Mouse (Mus musculus): ENCODE data around the gene Tnni1. TPM values are rescaled to one million over a fixed set of nuclear protein-coding genes. Genes with fewer than 3 reads are reported as not detected.

Tnni1 gene
- total and polyA plus RNA-seq, 2 experiments from 2014 or later, result 1.0 to 1.3 TPM

DNA sequence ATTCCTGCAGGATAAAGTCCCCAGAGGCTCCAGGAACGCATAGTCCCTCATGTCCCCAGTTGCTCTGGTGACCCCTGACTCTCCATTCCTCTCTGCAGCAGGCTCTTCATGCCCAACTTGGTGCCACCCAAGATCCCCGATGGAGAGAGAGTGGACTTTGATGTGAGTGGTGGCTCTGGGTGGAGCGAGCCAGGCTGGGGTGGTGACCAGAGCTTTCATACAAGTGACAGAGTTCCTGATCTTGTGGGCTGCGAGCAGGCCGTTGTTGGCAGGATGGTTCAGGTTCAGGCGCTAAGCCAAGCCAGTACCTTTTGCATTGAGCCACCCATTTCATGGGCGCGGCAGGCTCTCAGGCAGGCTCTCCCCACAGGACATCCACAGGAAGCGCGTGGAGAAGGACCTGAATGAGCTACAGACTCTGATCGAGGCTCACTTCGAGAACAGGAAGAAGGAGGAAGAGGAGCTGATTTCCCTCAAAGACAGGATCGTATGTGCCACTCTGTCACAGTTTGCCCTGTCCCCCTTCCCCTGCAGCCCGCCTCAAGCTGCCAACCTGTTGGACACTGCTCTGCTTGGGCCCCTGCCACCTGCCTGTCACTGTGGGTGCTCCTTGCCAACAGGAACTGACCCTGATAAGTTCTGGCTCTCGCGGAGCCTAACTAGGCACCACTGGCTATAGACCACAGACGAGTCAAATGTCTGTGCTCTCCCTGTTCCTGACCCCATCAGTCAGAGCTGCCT, 68.5 kb downstream of the Tnni1 start:
- H3K36me3 ChIP-seq (ENCODE audit: insufficient read depth, low read length), result no peaks in the 10 kb centered on the region
- peaks cover 6% of the 10 kb centered on the region; the same call in 1 of the 2 replicates for H3K4me1 ChIP-seq (ENCODE audit: insufficient read depth, low read length)
- no peak for DNase-seq (ENCODE audit: low spot score)
- H3K4me3 ChIP-seq (ENCODE audit: low read length), result no peak overlapping the region
- 71% methylated on average over 17 of the region's 17 CpGs for WGBS
- TF ChIP-seq CTCF (IDR thresholded peaks at IDR 0.05; ENCODE audit: low read depth), result no peak
- no peak for ATAC-seq
- H3K9me3 ChIP-seq (ENCODE audit: low read length), result no peaks in the 10 kb centered on the region
- no peaks in the 10 kb centered on the region for H3K27me3 ChIP-seq (ENCODE audit: insufficient read depth, low read length)
- no peak overlapping the region for H3K4me2 ChIP-seq (ENCODE audit: low read depth, low read length)
- no peak overlapping the region for H3K9ac ChIP-seq (replicated peaks; ENCODE audit: low read length)
- no peak overlapping the region for H3K27ac ChIP-seq

DNA sequence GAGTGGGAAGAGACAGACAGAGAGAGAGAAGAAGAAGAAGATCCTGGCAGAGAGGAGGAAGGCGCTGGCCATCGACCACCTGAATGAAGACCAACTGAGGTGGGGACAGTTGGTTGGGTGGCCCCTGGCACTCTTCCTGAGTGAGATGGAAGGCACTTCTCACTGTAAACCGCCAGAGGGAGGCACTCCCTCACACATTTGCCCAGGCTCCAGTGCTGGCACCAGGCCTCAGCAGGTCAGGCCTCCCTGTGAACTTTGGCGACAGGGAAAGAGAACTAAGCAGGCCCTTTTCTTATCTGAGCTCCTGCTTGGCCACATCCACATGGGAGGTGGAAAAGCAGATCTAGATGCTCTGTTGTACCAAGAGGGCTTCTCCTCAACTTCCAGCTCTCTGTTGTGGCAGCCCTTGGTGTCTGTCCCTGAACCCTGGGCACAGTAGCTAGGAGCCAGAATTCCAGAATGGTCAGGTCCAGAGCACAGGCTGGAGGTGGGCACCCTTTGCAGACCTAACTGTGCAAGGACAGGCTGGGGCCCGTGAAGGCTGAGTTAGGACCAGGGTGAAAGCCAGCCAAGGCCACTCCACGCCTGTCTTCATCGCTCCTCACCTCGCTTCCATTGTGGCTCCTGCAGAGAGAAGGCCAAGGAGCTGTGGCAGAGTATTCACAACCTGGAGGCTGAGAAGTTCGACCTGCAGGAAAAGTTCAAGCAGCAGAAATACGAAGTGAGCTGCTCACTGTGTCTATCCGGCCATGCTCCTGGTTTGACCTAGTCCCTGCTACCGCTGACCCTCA, 71.7 kb downstream of the Tnni1 start:
- H3K9me3 ChIP-seq (ENCODE audit: low read length), result no peaks in the 10 kb centered on the region
- 72% methylated on average over 12 of the region's 12 CpGs for WGBS
- no peak overlapping the region for H3K9ac ChIP-seq (replicated peaks; ENCODE audit: low read length)
- peak; percentile 70 for TF ChIP-seq CTCF (IDR thresholded peaks at IDR 0.05; ENCODE audit: low read depth)
- no peak overlapping the region for H3K4me2 ChIP-seq (ENCODE audit: low read depth, low read length)
- ATAC-seq, result no peak
- no peak overlapping the region for H3K27ac ChIP-seq
- no peaks in the 10 kb centered on the region for H3K36me3 ChIP-seq (ENCODE audit: insufficient read depth, low read length)
- H3K4me3 ChIP-seq (ENCODE audit: low read length), result no peak overlapping the region
- no peaks in the 10 kb centered on the region for H3K27me3 ChIP-seq (ENCODE audit: insufficient read depth, low read length)
- H3K4me1 ChIP-seq (ENCODE audit: insufficient read depth, low read length), result peaks cover 6% of the 10 kb centered on the region; the same call in 1 of the 2 replicates
- peak; percentile 49 for DNase-seq (ENCODE audit: low spot score)

DNA sequence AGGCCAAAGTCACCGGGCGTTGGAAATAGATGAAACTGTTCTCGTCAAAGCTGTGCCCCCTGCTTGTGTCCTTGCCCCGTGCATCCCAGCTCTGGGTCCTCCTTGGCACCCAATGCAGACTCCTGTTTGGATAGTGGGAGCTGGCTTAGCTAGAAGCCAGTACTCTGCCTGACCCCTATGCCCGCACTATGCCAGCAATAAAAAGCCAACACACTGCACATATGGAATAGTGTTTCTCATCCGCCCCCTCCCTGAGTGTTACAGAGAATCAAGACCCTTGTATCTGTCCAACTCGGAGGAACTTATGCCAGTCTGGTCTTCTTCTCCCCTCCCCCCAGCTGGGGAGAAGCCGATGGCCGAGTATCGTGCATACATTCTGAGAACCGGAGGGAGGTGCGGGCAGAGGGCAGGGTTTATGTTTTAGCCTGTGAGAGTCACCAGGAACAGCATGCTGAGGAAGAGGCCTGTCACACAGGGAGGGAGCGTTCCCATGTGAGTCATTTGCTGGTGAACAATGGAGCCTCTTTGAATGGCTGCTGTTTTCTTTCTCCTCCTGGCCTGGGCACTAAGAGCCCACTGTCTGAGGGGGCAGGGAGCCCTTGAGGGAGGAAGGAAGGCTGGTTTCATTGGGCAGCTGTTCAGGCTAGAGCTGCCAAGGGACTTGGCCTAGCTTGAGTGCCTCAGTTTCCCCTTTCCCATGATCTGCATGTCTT, 73.0 kb downstream of the Tnni1 start:
- H3K36me3 ChIP-seq (ENCODE audit: insufficient read depth, low read length), result no peaks in the 10 kb centered on the region
- TF ChIP-seq CTCF (IDR thresholded peaks at IDR 0.05; ENCODE audit: low read depth), result no peak
- no peaks in the 10 kb centered on the region for H3K27me3 ChIP-seq (ENCODE audit: insufficient read depth, low read length)
- H3K9me3 ChIP-seq (ENCODE audit: low read length), result no peaks in the 10 kb centered on the region
- H3K4me1 ChIP-seq (ENCODE audit: insufficient read depth, low read length), result peaks cover 6% of the 10 kb centered on the region; the same call in 1 of the 2 replicates
- 34% methylated on average over 13 of the region's 13 CpGs for WGBS
- no peak overlapping the region for H3K4me2 ChIP-seq (ENCODE audit: low read depth, low read length)
- H3K9ac ChIP-seq (replicated peaks; ENCODE audit: low read length), result no peak overlapping the region
- ATAC-seq, result peak; percentile 73
- DNase-seq (ENCODE audit: low spot score), result peak; percentile 39
- no peak overlapping the region for H3K4me3 ChIP-seq (ENCODE audit: low read length)
- H3K27ac ChIP-seq, result peak overlapping the region; percentile 20; the same call in 1 of the 2 replicates

DNA sequence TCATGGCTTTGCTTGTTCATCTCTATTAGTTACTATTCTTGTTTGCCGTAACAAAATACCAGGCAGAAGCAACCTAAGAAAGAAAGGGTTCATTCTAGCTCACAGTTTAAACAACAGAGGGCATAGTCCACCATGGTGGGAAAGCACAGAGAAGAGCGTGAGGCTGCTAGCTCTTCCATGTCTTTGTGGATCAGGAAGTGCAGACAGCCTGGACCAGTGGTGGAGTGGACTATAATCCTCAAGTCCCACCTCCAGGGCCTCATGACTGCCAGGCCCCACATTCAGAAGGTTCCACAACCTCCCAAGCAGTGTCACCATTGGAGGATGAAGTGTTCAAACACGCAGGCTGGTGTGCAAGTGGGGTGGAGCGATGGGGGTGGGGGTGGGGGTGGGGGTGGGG, 74.0 kb downstream of the Tnni1 start:
- Histone ChIP-seq H3K9ac (replicated peaks; ENCODE audit: low read length) (no peak overlapping the region), H3K36me3 (ENCODE audit: insufficient read depth, low read length) (no peaks in the 10 kb centered on the region), H3K27ac (no peak overlapping the region), H3K27me3 (ENCODE audit: insufficient read depth, low read length) (no peaks in the 10 kb centered on the region), H3K4me2 (ENCODE audit: low read depth, low read length) (no peak overlapping the region), H3K4me3 (ENCODE audit: low read length) (no peak overlapping the region), H3K4me1 (ENCODE audit: insufficient read depth, low read length) (peaks cover 6% of the 10 kb centered on the region; the same call in 1 of the 2 replicates), H3K9me3 (ENCODE audit: low read length) (no peaks in the 10 kb centered on the region)
- ATAC-seq (no peak), DNase-seq (ENCODE audit: low spot score) (no peak)
- WGBS, result 90% methylated on average over 4 of the region's 4 CpGs
- TF ChIP-seq CTCF (IDR thresholded peaks at IDR 0.05; ENCODE audit: low read depth), result no peak

DNA sequence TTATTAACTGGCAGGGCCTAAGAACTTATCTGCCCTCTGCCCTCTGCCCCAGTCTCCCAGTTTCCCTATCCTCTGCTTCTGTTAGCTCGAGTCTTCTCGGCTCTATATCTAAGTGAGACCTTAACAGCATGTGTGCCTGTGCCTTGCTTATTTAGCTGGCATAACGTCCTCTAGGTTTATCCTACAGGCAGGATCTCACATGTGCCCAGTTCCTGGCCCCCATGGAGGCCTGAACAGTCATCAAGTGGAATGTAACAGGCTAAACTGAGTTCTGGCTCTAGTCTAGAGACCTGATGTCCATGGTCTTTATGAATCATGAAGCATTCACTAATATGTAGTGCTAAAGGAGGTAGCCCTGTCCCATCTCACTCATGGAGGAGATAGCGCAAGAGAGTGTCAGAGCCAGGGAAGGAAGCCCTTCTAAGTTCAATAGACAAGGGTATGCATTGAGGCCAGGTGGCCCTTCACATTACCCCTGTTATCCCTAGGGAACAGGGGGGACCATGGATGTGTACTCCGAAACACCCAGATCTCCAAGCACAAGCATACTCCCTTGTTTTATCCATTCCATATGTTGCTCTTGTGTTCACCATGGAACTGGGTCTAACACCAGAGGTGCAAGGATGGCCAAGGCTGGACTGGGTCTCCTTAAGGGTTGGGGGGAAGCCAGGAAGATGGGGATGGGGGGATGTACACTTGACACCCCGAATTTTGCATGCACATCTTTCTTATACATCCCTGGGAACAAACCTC, 75.5 kb downstream of the Tnni1 start:
- H3K9me3 ChIP-seq (ENCODE audit: low read length), result no peaks in the 10 kb centered on the region
- no peak overlapping the region for H3K27ac ChIP-seq
- no peak overlapping the region for H3K4me2 ChIP-seq (ENCODE audit: low read depth, low read length)
- DNase-seq (ENCODE audit: low spot score) (no peak), ATAC-seq (no peak)
- no peaks in the 10 kb centered on the region for H3K36me3 ChIP-seq (ENCODE audit: insufficient read depth, low read length)
- no peak for TF ChIP-seq CTCF (IDR thresholded peaks at IDR 0.05; ENCODE audit: low read depth)
- H3K4me1 ChIP-seq (ENCODE audit: insufficient read depth, low read length), result peaks cover 6% of the 10 kb centered on the region; the same call in 1 of the 2 replicates
- no peak overlapping the region for H3K4me3 ChIP-seq (ENCODE audit: low read length)
- H3K9ac ChIP-seq (replicated peaks; ENCODE audit: low read length), result no peak overlapping the region
- H3K27me3 ChIP-seq (ENCODE audit: insufficient read depth, low read length), result no peaks in the 10 kb centered on the region
- 91% methylated on average over 6 of the region's 6 CpGs for WGBS

DNA sequence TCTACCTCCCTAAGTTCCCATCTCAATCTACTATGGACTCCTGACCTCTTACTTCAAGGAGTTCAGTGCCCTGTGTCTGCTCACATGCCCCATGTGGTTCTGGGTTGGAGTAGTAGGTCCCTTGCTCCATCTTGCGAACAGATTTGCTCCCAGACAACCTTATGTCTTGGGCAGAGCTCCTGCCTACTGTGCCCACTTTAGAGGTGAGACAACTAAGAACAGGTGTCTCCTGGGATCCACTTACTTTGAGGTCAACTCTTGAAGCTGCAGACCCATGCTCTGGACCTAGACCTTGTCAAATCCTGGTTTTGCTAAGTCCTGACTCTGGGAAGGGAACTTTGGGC, 76.1 kb downstream of the Tnni1 start:
- TF ChIP-seq CTCF (IDR thresholded peaks at IDR 0.05; ENCODE audit: low read depth), result no peak

More for the DNA sequence above, 76.1 kb downstream of the Tnni1 start:
- no peak overlapping the region for H3K4me2 ChIP-seq (ENCODE audit: low read depth, low read length)
- no peaks in the 10 kb centered on the region for H3K27me3 ChIP-seq (ENCODE audit: insufficient read depth, low read length)
- H3K36me3 ChIP-seq (ENCODE audit: insufficient read depth, low read length), result no peaks in the 10 kb centered on the region
- ATAC-seq, result no peak
- no peak overlapping the region for H3K9ac ChIP-seq (replicated peaks; ENCODE audit: low read length)
- H3K4me1 ChIP-seq (ENCODE audit: insufficient read depth, low read length), result peaks cover 6% of the 10 kb centered on the region; the same call in 1 of the 2 replicates
- WGBS, result 96% methylated on average over 1 of the region's 1 CpGs
- H3K27ac ChIP-seq, result no peak overlapping the region
- DNase-seq (ENCODE audit: low spot score), result no peak
- no peaks in the 10 kb centered on the region for H3K9me3 ChIP-seq (ENCODE audit: low read length)
- no peak overlapping the region for H3K4me3 ChIP-seq (ENCODE audit: low read length)

Data from hindbrain, postnatal 0 days (tissue).